Mouse (Mus musculus): Measurements from ENCODE around the gene Cnot2.

The Cnot2 gene

DNA sequence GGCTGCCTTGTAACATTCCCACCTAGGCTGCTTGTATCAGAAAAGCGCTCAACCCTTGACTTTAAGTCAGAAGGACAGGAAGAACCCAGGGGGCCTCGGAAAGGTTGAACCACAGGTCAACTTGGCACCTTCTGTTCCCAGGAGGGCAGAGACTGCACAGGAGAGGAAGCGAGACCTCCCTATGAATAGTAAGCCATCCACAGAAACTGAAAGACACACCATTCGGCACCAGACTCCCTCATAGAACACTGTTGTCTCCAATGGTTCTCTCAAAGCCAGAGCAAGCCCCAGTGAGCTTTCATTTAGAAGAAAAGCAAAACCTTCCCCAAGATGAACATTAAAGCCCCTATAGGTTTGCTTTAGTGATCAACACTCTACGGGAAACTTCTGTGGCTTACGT lies 105.6 kb downstream of the Cnot2 start:
- no peak for DNase-seq

DNA sequence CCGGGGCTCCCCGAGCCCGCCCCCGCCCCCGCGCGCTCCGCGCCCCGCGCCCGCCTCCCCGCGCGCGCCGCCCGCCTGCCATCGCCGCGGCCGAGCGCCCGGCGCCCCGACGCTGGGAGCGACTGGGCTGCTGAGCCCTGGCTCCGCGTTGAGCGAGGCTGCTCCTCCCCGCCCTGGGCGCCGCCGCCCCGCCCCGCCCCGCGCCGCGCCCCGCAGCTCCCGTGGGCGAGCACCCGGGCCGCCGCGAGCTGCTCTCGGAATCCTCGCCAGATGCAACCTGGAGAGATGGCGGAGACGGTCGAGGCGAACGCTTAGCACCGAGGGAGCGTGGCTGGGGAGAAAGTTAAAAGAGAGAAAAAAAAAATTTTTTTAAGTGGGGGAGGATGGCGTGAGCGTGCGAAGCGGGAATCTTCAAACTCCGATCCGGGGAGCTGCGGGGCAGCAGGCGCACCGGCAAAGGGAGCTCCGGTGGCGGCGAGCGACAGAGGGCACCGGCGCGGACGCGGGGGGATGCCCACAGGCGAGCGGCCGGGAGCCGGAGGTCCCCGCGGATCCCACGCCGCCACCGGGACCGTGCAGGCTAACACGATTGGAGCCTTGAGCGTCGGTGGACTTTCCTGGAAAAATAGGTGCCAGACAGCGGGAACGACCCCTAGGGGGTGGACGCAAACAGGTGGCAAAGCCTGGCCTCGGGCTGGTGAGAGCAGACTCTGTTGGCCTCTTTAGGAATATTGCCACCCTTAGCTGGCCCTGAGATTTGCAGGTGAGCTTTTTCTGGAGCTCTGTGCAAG lies 107.4 kb downstream of the Cnot2 start, which contains the start of gene Kcnmb4:
TSS of gene Kcnmb4 (minus strand) at position 120 of the 791 bp plus-strand sequence.
- peak; percentile 62 to 75 for DNase-seq

DNA sequence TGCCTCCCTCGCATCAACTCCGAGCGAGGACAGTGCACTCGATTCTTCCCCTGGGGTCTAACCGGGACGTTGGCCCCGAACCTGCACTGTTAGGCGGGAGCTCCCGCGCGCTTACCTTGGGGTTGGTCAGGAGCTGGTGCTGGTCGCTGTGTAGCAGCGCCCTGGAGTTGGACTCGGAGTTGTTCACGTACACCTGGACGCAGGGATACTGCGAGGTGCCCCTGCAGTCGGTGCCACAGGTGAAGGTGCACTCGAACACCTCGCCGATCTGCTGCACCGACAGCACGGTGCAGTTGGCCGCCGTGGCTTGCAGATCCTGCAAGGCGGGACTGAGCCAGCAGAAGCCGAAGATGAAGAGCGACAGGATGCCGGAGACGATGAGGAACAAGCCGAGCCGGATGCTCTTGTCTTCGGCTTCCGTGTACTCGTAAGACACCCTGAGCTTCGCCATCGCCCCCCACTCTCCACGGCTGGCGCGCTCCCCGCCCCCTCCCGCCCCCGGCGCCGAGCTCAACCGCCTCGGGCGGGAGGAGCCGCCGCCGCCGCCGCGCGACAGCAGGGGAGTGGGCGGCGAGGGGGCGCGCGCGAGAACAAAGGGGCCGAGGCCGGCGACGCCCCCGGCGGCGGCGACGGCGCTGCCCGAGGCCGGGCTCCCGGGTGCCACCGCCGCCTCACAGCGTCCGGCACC lies 108.1 kb downstream of the Cnot2 start:
- peak; percentile 53 to 62 for DNase-seq

DNA sequence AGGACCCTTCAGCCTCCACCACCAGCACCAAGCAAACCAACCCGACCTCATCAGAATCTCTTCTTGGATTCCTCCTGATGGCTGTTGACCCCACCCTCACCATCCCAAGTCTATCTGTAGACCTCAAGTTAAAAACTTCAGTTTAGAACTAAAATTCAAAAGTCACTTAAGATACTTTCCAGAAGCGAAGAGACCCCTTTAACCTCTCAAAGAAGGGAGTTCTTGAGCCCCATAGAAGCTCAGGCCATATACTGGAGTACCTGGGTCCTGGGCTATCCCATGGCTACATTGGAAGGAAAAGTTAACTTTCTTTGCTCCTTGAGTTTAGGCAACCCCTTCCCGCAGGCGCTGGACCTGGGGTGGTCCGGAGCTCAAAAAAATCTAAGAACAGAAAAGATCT lies 108.7 kb downstream of the Cnot2 start:
- DNase-seq: no peak

DNA sequence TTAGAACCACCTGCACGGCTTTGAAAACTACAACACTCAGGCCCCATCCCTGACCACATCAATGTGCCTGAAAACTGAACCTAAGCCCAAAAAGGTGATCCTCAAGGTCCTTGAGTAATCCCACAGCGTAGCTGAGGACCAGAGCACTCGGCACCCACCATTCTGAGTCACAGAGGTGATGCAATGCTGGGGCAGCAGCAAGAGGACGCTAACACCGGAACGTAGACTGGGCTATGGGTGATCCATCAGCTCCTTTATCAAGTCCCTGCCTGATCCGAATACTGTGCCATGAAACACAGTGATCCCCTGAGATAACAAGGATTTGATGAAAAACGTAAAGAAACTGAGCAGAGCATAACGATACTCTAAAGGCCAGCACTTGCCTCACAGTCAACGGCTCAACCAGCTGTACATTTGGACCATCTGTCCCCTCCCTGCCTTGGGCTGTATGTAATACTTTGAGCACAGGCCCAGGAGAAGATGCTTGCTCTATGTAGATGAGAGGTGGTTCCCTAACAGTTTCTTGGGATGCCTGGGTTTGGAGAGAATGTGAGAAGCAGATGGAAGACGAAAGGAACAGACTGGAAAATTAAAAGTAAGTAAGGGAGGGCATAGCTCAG lies 110.9 kb downstream of the Cnot2 start:
- DNase-seq: peak in 1 of 2 experiments; percentile 49

DNA sequence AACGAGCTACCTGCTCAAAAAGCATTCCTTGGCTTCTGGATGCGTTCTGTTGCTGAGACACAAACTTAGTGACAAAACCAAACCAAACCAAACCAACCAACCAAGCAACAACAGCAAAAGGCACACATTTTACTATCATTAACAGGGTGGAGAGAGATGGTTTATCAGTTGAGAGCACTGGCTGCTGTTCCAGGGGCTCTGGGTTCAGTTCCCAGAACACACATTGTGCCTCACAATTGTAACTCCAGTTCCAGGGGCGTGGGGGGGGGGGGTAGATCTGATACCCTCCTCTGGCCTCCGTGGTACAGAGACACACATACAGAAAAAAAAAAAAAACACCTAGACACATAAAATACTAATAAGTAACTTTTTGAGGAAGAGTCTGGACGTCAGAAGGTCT lies 113.2 kb downstream of the Cnot2 start:
- no peak for DNase-seq

DNA sequence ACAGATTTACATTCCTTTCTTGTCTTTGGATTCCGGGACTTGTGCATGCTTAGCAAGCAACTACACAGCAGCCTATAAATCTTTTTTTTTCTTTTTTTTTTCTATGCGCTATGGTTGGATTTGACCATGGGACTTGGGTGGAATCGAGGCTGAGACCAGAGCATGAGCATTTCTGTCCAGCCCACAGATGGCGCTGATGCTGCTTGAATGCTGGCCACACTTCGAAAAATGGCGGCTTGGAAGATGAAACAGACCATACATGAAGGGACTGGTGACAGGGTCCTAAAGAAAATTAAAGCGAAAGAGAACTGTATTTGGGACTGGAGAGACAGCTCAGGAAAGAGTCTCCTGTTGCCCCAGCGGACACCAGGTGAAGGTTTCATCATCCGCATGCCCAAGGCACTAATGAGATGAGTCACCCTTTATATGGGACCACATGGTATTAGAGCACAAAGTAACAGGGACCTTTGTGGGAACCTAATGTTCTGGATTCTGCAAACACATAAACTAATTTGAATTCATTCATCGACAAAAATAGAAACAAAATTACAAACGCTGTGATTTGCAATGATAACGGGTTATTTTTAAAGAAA lies 117.5 kb downstream of the Cnot2 start:
- no peak for DNase-seq

DNA sequence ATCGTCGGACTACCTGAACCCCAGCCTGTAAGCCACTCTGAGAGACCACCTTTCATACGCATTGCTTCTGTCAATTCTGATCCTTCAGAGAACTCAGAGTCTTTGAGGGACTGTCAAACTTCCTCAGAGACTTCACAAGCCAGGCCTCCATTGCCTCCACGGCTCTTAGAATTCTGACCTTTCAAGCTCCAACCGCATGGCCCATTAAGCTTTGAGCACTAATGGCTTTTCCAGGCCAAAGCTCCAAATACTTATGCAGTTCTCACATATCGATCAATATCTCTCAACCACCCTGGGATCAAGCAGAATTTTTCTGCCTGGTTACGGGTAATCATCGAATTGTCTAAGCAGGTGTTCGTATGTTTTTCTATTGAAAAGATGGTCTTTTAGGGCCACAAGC lies 119.9 kb downstream of the Cnot2 start:
- no peak for DNase-seq

DNA sequence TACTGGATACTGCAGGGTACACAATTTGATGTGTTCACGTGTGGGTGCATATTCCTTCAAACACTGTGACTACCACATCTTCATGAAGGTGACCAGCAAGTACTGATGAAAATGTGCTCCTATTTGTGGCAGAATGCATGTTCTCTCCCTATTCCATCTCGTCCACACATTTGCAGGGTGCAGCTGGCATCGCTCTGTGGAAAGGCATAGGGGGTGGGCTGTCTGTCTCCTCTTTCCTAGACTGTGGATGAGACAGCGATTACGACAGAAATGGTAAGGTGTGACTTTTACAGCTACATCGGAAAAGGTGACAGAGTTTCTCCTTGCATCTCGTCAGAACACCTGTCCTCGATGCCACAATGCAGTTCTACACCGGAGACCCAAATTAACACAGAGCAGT lies 122.5 kb downstream of the Cnot2 start:
- DNase-seq: no peak

DNA sequence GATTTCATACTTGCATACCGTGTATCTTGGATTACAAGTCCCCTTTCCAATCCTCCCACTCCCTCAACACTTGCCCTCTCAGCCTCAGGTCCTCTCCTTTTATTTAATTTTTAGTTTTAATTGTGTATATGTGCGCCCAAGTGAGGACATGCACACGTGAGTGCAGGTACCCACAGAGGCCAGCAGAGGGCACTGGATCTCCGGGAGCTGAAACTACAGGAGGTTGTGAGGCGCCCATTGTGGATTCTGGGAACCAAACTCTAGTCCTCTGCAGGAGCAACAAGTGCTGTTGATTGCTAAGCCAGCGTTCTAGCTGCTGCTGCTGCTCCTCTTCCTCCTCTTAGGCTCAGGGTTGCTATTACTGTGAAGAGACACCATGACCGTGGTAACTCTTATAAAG lies 128.5 kb downstream of the Cnot2 start:
- no peak for DNase-seq

DNA sequence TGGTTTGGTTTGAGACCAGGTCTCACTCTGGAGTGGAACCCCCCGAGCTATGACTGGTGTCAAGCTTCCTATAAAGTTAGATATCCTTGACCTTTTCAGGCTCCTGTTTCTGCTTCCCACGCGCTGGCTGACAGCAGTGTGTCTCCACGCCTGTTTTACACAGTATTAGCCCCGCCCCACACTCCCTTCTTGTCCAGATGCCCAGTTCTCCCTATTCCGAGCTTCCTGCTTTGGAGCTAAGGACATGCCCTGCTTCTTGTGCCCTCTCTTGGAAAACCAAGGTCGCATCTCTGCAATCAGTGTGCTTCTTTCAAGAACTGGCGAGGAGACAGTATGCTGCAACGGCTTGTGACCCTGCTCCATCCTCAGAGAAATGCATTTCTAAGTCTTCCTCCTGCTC lies 130.7 kb downstream of the Cnot2 start:
- DNase-seq: no peak

DNA sequence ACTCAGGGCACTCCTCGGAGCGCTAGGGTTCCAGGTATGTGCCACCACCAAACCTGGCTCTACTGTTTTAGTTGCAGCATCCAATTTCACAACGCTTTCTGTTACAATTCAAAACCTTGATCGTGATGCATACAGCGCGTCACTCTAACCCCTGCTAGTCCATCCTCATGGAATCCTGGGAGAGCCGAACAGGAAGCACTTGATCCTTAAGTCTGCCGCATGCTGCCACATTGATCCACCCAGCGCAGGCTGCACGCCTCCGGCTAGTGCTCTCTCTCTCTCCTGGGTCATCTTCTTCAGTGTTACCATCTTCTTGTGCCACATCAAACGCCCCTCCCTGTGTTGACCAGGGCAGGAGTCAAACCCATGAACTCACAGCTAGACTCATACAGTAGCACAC lies 133.1 kb downstream of the Cnot2 start:
- no peak for DNase-seq

DNA sequence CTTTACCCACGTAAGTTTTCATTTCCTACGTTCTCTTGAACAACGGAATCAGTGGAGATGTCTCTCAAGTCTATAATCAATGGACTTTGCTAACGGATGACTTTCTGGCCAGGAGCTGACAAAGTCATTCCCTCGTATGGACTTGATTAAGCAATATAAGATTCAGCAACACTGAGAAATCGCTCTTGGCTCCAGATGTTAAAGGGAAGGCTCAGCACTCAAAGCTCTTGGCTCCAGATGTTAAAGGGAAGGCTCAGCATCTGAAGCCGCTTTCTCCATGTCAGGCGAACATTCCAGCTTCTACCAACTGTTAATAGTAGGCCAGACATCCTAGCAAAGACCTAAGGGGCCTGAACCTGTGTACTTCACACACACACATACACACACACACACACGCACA lies 134.1 kb downstream of the Cnot2 start:
- no peak for DNase-seq

DNA sequence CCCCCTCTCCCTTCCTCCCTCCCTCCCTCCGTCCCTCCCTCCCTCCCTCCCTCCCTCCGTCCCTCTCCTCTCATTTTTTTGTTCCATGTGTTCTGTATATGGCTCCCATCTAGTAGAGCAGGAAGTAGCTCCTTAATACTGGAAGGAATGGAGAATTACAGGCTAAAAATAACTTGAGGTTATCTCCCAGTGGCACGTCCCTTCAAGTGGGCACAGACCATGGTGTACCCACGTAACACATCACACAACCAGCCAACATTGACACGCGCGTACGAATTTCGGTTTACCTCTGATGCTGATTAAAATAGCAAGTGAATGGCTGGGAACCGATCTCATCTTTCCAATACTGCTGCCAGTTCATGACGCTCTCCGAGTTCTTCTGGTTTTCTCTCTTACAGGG lies 135.3 kb downstream of the Cnot2 start:
- DNase-seq: no peak

DNA sequence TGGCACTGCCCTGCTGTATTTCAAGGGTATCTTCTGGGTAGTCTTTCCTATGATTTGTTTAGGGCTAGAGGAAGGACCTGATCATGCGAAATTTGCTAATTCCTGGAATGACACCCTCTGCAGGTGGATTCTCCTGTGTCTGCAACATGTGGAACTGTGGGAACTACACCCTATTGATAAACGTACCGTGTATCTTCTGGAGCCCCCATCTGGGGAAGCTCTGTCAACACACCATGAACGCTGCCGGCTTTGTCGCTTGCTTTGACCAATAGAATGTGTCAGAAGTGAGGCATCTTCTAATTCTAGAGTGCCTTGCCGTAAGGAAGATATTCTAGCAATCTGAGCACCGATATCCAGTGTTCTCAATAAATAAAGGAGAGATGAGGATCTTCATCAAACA lies 136.5 kb downstream of the Cnot2 start:
- DNase-seq: no peak

DNA sequence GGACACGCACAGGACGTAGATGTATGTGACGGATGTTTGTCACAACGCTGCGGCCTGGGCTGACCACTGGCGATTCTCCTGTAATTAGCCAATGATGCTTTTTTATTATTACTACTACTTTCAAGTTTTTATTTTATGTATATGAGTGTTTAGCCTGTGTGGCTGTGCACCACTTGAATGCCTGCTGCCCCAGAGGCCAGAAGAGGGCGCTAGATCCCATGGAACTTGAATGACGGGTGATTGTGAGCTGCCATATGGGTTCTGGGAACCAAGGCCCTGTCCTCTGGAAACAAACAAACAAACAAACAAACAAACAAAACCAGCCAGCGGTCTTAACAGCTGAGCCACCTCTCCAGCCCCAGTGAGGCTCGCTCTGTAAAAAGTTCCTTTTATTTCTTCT lies 136.9 kb downstream of the Cnot2 start:
- DNase-seq: no peak

DNA sequence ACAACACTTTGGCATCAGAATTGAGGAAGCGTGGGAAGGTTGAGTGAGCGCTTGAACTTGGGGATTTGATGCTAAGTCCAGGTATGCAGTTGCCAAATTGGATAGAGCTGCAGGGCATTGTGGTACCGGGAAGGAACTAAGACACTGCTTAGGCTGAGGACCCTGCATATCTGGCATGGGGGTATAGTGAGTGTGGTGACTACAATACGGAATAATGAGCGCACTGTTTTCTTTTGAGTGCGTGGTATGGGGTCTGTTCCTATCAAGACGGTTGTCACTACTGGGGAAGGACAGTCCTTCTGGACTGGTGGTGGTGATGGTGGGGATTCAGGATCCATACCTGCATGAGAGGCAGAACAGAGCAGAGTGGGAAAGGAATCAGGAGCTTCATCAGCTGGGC lies 140.4 kb downstream of the Cnot2 start:
- DNase-seq: no peak

DNA sequence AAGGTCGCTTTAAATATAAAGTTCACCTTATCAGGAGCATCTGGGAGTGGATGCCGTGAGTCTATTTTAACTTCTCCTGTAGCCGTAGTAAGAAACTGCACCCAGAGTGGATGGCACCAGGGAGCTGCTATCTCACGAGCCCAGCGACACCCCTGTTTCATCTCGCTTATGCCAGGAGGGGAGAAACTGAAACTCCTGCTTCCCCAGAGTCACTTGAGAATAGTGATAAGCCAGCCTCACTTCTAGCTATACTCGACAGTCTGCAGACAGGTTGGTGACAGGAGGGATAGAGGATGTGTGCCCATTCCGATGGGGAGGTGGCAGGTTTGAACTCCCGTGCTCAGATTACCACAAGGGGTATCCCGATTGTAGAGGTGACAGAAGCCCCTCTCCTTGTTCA lies 141.2 kb downstream of the Cnot2 start:
- DNase-seq: no peak

DNA sequence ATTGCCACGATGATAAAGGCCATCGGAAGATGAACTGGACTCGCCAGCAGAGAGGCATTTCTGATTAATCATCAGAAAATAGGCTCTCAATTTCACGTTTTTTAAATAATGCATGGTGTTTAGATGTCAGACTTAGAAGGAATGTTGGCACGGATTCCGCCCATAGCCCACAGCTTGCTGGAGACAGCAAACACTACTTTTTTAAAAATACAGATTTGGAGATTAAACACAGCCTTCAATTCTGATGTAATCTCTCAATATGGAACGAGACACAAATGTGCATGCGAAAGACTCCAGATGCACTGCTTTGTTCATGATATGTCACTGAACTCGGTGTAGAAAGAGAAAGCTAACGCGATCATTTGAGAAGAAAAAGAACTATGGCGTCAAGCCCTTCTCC lies 145.9 kb downstream of the Cnot2 start:
- DNase-seq: no peak
